Mouse (Mus musculus) stomach, postnatal 0 days (tissue): Measurements from ENCODE around the gene Fars2.

Experiments
- CTCF ChIP-seq: IDR thresholded peaks from 2 replicates; pipeline ENCODE4 v1.5.1; 2016; ENCODE audit warnings: antibody characterized with exemption, low read depth, mild to moderate bottlenecking, moderate library complexity
- EP300 ChIP-seq: optimal IDR thresholded peaks from 2 replicates; pipeline ENCODE3; 2016; ENCODE audit warnings: antibody characterized with exemption

GRCm38 (mm10) chr13:36736619-36736996 is 619.4 kb downstream of the Fars2 start:
- no peak for TF ChIP-seq CTCF
- no peak for TF ChIP-seq EP300
